Mouse (Mus musculus): ENCODE results near the gene Ptpn12.

Gene Ptpn12

DNA sequence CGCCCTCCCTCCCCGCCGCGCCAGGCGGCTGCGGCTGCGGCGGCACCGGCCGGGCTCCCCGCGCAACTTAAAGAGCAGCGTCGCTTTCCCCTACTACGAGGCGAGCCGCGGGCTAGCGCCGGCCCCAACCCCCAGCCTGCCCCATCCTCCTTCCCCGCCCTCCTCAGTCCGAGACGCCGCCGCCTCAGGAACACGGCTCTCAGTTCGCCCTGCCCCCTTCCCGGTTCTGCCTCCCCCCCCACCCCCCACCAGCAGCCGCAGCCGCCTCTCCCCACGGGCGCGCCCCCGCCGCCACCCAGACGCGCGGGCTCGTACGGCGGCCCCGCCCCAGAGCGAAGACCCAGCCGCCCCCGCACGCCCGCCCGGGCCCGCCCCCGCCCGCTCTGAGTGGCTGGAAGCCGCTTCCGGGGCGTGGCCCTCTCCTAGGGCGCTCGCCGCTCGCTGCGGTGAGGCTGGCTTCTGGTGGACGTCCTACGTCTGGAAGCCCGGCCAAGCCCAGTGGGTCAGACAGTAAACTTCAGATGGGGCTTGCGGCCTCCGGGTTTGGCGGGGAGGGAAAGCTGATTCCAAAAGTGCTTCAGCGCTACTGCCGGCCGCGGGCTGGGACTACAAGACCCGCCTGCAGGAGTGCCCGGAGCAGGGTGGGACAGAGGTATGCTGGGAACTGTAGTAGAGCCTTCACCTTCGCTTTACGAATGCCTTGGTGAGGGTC is at the start of gene Ptpn12:
Ptpn12 (minus strand) TSS at position 92 of the 712 bp plus-strand sequence.
- peak; percentile 98 for DNase-seq

GRCm38 (mm10) chr5:21091179-21091578 is 35.5 kb upstream of the Ptpn12 start:
- no peak for DNase-seq

GRCm38 (mm10) chr5:21057217-21057616 is 1.5 kb upstream of the Ptpn12 start:
- DNase-seq = no peak

- DNase-seq = no peak
These were observed 884 bp upstream of the Ptpn12 start for GRCm38 (mm10) chr5:21056595-21056994.

DNA sequence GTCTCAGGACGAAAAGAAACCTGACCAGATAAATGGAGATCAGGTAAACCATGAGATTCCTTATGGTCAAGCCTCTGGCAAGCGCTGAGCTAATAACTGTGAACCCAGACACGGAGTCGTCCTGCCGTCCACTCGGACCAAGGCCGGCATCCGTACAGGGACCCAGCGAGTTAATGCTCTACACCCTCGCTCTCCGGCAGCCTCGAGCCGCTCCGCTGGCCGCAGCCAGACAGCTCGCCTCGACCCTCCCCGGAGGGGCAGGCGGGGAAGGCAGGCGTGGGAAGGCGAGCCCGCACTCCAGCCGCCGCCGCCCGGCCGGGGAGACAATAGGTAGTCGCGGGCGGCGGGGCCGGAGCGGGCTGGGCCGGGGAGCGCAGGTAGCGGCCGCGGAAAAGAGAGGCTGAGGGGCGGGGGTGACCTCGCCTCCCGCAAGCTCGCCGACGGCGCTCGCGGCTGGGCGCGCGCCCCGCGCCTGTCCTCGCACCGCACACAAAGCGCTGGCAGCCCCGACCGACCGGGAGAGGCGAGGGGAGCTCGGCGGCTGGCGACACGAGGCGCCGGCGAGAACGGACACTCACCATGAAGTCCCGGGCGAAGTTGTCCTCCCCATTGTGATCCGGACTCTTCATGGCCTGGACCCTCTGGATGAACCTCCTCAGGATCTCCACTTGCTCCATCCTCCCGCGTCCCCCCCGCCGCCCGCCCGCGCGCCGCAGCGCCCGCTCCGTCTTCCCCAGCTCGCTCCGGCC is 466 bp downstream of the Ptpn12 start:
- no peak for DNase-seq

GRCm38 (mm10) chr5:21054472-21055070 is 1.1 kb downstream of the Ptpn12 start:
- peak; percentile 52 for DNase-seq

- no peak for DNase-seq
These were observed 2.0 kb downstream of the Ptpn12 start for GRCm38 (mm10) chr5:21053571-21054307.

DNA sequence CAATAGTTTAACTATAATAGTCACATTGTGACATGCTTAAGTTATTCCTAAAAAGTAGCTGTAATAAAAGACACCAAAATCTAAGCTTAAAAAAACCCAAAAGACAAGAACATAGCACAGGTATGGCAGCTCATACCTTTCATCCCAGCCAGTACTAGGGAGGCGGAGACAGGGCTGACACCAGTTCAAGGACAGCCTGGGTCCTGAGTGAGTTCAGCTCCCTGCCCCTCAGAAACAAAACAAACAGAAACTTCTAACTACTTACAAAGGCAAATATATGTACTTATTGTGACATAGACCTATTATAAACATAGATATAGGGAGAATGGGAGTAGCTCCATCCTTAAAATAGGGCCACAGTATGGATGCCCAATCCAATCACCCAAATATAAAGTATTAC is 3.2 kb downstream of the Ptpn12 start:
- no peak for DNase-seq

- no peak for DNase-seq
These were observed 5.0 kb downstream of the Ptpn12 start for GRCm38 (mm10) chr5:21050770-21051122.

- DNase-seq = no peak
These were observed 5.5 kb downstream of the Ptpn12 start for GRCm38 (mm10) chr5:21050061-21050769.

DNA sequence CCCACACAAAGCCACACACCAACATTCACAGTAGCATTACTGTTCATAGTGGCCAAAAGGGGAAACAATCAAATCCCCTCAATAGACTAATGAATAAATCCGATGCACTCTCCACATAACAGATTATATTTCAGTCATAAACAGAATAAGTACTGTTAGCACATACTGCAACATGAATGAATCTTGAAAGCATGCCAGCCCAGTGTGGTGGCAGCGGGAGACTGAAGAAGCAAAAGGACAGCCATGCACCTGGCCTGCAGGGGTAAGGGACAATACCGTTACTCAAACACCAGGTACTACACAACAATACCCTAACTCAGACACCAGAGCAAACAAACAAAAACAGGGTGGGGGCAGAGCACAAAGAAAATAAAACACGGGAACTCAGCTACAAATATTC is 6.7 kb downstream of the Ptpn12 start:
- DNase-seq = no peak

DNA sequence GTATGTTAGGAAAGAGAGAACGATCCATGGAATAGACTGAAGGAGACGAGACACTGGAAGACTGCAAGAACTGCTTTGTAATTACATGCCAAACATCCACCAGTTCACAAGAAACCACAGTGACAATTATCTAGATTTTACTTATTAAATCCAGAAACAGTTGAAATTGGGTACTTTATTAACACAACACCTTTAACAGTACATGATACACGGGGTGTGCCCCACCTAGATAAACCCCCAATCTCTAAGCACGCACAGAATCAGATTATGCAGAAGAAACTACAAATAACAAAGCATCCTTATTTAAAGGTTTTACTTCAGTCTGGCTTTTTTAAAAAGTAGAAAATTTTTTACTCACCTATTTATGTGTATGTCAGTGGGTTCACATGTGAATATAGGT is 8.6 kb downstream of the Ptpn12 start:
- no peak for DNase-seq

GRCm38 (mm10) chr5:21046150-21047048 is 9.3 kb downstream of the Ptpn12 start:
- peak; percentile 13 for DNase-seq

- no peak for DNase-seq
These were observed 10.2 kb downstream of the Ptpn12 start for GRCm38 (mm10) chr5:21045462-21045861.

DNA sequence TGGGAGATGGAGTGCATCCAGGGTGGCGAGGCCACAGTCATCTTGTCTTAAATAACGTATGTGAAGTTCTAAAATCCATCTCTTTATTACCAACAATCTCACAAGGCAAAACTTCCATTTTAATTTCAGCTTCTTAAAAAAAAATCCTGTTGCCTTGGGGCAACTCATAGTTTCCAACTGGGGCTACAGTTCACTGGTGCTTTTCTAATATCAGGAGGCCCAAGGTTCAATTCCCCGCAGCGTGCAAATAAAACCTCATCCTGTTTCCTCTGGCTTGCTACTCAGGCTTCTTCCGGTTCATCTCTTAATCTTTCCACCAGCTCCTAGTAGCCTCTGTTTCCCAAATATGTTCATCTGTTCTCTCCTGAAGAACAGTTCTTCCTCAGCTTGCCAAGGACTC is 17.6 kb downstream of the Ptpn12 start:
- DNase-seq = no peak

DNA sequence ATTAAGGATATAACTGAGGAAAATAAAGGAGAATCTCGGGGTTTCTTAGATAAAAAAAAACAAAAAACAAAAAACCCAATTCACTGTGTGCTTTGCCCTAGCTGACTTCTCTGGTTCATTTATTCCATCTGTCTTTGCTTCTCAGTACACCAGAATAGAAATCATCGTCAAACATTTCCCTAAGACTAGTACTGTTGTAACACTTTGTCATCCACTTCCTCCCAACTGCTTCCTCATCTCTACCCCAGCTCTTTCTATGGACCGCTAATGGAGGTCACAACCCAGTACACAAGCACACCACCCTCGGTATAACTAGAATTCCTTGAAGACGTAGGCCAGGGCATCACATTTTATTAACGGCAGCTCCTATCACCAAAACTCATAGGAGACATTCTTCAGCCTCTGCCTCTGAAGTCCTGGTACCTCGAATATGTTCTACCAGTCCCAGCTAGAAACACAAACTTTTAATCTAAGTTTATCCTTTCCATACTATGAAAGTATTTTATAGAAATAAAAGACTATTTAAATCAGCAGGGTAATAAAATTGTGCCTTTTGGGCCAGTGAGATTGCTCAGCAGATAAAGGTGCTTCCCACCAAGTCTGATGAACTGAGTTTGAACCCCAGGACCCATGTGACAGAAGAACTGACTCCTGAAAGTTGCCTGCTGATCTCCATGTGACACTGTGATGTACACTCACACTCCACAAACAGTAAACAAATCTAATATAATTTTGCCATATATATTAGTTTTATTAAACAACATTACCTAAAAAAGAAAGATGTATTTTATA is 19.8 kb downstream of the Ptpn12 start:
- DNase-seq = no peak

DNA sequence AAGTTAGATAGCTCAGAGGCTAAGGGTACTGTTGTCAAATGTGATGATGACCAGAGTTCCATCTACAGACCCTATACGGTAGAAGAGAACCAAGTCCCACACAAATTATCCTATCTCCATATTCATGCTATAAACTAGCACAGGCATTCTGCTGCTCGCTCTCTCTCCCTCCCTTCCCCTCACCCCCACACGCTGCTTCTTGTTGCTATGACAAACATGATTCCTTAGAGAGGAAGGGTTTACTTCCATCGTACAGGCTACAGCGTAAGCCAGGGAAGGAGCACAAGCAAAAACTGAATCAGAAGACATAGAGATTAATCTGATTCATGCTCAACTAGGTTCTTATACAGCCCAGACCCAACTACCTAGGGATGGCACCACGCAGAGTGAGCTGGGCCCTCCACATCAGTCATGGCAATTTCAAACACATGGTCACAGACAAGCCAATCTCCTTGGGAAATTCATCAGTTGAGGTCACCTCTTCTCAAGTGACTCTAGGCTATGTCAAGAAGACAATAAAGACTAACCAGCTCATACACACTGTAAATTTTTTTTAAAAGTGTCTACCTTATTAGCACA is 21.2 kb downstream of the Ptpn12 start:
- no peak for DNase-seq

DNA sequence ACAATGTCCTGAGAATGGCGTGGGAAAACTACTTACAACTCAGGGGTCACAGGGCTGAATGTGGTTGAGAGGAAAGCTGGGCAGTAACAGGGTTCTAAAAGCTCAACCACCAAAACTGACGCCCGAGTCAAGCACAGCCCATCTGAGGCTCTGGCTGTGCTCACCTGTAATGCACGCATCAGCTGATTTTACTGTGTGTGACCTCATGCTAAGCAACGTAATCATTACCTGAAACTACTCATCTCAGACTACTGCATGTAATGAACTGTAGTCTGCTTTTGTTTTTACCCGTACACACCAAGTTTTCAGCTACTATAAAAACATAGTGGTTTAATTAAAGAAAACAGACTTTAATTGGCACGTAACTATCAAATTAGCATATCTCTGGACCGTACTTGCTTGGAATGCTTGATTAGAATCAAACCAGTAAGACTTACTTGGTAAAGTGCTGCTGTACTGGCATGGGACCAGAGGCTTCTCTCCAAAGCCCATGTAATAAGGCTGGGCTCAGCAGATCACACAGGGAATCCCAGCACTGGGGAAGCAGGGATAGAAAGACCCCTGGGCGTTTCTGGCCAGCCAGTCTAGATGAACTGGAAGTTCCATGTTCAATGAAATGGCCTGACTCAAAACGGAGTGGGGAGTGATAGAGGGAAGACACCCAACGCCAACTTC is 22.2 kb downstream of the Ptpn12 start:
- DNase-seq = no peak

GRCm38 (mm10) chr5:21032626-21033025 is 23.1 kb downstream of the Ptpn12 start:
- DNase-seq = no peak

DNA sequence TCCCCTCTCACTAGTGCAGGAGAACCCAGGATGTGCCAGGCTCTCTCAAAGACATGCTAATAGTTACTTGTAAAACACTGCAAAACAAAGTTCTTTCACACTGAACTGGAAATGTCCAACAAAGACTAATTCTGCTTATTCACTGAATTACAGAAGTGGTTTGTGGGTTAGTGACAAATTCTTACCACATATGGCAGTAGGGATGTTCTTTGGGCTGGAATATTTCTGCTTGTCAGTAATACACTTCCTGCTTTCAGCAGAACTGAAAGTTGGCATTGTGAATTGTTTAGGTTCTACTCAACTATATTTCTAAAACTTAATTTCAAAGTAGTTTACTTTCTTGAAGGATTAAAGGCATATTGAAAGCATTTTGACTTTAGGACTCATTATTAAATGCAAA is 25.5 kb downstream of the Ptpn12 start:
- no peak for DNase-seq
